Mouse (Mus musculus): ENCODE results near the gene Gm10320. TPM values are rescaled to one million over a fixed set of nuclear protein-coding genes. Genes with fewer than 3 reads are reported as not detected.

The Gm10320 gene
- total RNA-seq, 2 experiments from 2014 or later, result not detected

- intact Hi-C loops (cut with DNase I), result no loop called here
- no peak for DNase-seq (ENCODE audit: low spot score in 2 of 2)
Observed at GRCm38 (mm10) chr13:98476175-98476838, 15.5 kb downstream of the Gm10320 start.

DNA sequence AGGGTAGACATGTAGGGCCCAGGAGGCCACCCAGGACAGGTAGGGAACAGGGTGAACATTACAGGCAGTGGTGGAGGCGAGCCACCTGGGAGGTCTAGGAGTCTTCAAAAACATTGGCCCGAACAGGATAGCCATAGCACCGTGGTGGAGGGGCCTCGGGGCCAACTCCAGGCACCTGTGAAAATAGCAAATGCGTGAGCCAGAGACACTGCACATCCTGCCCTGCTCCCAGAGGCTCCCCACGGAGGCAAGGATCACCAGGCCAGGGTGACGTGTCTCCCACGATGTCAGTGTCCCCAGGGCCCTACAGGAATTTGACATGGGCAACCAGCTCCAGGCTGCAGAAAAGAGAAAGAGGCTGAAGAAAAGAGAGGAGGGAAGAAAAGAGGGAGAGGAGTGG, 16.1 kb downstream of the Gm10320 start:
- DNase-seq (ENCODE audit: low spot score in 2 of 2), result no peak
- intact Hi-C loops (cut with DNase I), result no loop called here

GRCm38 (mm10) chr13:98473034-98473433, 18.8 kb downstream of the Gm10320 start:
- intact Hi-C loops (cut with DNase I), result no loop called here
- no peak for DNase-seq (ENCODE audit: low spot score in 2 of 2)

- no peak for DNase-seq (ENCODE audit: low spot score in 2 of 2)
- intact Hi-C loops (cut with DNase I), result no loop called here
Observed at GRCm38 (mm10) chr13:98471756-98472155, 20.0 kb downstream of the Gm10320 start.

DNA sequence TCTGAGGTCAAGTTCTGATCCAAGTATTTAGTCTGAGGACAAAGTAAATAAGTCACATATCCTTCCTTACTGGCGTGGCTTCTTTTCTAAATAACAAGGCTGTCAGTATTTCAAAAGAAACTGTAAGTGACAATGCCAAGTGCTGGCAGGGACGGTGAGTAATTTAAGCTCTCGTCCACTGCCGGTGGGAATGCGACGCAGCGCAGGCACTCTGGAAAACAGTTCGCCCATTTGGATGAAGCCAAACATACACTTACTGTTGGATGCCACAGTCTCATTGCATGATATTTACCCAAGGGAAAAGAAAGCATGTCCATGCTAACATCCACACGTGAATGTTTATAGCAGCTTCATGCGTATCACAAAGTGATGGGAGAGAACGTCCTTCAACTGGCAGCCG, 21.5 kb downstream of the Gm10320 start:
- intact Hi-C loops (cut with DNase I), result no loop called here
- DNase-seq (ENCODE audit: low spot score in 2 of 2), result no peak

DNA sequence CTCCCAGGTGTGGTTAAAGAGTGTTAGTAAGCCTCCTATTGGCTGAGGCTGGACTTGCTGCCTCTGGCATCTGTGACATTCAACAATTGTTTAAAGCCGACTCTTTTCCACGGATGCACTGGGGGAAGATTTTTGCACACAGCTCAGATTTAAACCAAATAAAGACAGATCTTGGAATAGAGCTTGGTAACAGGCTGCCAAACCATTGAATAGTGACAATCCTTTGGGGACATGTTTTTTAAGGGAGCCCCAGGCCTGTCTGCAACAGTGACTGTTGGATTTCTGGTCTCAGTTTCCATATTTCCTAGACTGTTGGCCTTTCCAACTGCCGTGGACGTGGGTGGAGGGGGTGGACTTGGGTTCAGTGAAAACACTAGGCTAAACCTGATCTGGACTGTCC, 21.9 kb downstream of the Gm10320 start:
- intact Hi-C loops (cut with DNase I), result no loop called here
- DNase-seq (ENCODE audit: low spot score in 2 of 2), result peak in 1 of 2 experiments; percentile 23

GRCm38 (mm10) chr13:98461467-98461866, 30.3 kb downstream of the Gm10320 start:
- DNase-seq (ENCODE audit: low spot score in 2 of 2), result no peak
- intact Hi-C loops (cut with DNase I), result no loop called here

DNA sequence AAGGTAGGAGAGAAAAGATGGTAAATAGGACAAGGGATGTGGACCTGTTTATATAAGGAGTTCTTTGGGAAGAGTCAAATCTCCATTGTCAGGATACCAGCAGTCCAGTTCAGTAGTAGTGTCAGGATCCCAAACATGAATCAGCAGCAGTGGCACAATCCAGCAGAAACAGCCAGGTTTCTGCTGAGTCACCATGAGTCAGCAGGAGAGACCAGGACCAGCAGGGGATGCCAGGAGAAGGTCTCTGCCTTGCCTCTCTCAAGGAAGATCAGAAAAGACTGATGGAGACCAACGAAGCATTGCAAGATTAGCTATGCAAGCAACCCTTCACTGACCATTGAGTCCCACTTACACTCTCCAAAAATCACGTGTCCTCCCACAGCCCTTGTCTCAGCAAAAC, 35.4 kb downstream of the Gm10320 start:
- intact Hi-C loops (cut with DNase I), result no loop called here
- no peak for DNase-seq (ENCODE audit: low spot score in 2 of 2)

DNA sequence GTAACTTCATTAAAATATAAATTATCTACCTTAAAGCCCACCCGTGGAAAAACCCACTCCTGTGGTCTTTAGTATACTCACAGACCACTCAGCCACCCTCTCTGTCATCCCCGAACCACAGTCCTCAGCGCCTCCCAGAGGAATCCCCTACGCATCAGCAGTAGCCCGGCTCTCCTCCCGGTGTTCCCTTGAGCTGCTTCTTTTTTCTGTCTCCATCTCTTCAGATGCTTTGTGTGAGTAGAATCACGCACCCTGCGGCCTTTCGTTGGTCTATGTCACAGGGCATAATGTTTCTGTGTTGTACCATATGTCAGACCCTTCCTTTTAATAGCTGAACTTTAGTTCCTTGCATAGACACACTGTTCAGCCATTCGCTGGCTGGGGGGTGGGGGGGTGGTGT, 36.2 kb downstream of the Gm10320 start:
- intact Hi-C loops (cut with DNase I), result no loop called here
- DNase-seq (ENCODE audit: low spot score in 2 of 2), result no peak

DNA sequence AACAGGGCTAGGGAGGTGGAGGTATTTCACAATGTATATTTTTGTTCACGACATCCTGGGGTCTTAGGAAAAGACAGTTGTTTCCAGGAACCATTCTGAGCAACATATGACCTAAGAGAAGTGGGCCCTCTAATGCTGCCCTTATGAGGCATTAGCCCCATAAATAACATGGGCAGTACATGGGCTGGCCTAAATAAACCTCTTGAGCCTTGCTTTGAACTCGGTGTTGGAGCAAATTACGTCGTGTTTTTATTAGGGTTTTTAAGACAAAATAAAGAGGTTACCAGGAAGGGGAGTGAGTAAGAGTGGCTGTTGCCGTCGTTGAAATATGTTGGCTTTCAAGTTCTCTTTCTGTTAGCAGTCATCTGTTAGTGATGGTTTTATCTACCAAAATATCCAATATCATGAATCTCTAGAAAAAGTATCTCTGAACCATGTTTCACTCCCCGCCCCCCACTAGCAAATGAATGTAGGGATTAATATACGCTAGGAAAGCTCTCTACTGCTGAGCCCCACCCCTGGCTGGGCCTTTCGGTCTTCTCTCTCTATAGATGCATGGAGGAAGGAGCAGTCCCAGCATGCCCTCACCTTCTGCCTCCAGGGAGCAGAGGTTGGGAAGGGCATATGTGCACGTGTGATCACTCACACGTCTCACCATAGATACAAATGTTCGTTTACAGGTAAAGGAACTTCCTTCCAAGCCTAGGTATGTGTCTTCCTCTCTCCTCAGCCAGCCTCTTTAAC, 37.4 kb downstream of the Gm10320 start:
- intact Hi-C loops (cut with DNase I), result no loop called here

DNA sequence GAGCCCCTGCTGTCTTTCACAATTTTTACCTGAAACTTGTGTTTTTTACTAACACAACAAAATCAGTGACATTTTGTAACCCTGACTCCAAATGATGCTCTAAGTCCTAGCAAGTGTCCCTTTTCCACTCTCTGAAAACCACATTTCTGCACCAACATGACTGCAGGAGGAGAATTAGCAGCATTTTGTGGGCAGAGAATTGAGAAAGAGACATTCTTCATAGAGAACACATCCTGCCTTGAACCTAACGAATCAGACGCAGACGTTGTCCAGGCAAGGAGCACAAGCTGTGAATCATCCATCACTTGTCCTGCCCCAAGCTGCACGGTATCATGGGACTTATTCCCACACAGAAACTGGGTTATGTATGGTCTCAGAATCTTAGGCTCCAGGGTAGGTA, 38.7 kb downstream of the Gm10320 start:
- intact Hi-C loops (cut with DNase I), result no loop called here
- DNase-seq (ENCODE audit: low spot score in 2 of 2), result no peak

More for the DNA sequence above, 37.4 kb downstream of the Gm10320 start:
- no peak for DNase-seq (ENCODE audit: low spot score in 2 of 2)

DNA sequence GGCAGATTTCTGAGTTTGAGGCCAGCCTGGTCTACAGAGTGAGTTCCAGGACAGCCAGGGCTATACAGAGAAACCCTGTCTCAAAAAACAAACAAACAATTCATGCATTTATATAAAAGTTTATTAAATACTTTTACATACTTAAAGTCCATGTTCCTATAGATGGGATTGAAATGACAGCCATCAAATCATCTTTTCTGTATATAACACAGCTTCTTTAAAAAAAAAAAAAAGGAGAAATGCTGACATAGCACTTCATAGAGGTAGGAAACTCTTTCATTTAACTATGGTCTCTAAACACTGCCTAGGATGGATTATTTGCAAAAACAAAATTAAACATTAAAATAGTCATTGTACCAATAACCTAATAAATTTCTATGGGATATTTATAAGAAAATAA, 43.1 kb downstream of the Gm10320 start:
- intact Hi-C loops (cut with DNase I), result no loop called here
- DNase-seq (ENCODE audit: low spot score in 2 of 2), result no peak

- peak in 1 of 2 experiments; percentile 12 for DNase-seq (ENCODE audit: low spot score in 2 of 2)
- intact Hi-C loops (cut with DNase I), result no loop called here
Observed at GRCm38 (mm10) chr13:98447741-98448140, 44.1 kb downstream of the Gm10320 start.

- no peak for DNase-seq (ENCODE audit: low spot score in 2 of 2)
- intact Hi-C loops (cut with DNase I), result no loop called here
Observed at GRCm38 (mm10) chr13:98445391-98446125, 46.2 kb downstream of the Gm10320 start.

GRCm38 (mm10) chr13:98441001-98441400, 50.8 kb downstream of the Gm10320 start:
- DNase-seq (ENCODE audit: low spot score in 2 of 2), result no peak
- intact Hi-C loops (cut with DNase I), result no loop called here

DNA sequence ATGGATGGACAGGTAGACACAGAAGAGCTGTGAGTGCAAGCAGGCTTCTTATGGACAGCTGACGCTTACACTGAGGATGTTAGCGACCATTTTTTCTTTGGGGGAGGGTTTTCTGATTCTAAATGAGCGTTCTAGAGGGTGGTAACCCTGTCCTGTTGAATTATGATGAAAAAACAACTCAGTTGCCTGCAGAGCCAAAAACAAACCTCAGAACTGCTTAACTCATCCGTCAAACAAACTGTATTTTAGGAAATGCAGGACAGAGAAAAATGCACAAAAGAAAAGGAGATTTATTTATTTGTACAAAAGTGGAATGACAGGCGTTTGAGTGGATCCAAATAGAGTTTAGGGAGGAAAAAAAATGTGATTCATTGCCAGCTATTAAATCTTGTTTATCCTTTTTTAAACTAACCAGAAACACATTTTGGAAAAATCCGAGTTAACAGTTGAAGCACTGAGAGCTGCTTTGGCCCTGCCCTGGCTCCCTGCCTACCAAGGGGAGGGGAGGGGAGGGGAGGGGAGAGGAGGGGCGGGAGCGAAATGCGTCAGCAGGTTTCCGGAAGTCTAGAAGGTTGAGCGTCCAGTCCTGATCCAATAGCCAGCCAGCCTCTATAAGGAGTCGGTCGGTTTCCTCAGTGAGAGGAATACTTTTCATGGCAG, 51.4 kb downstream of the Gm10320 start:
- DNase-seq (ENCODE audit: low spot score in 2 of 2), result no peak
- intact Hi-C loops (cut with DNase I), result no loop called here
